Mouse (Mus musculus): ENCODE measurements around the gene Fbxo3. TPM values are rescaled to one million over a fixed set of nuclear protein-coding genes. Genes with fewer than 3 reads are reported as not detected.
A peak's percentile ranks its signal among the peaks of the same experiment; 100 is the strongest.
"Not testable (repeated sequence)": the region's sequence is repeated elsewhere in the genome, so short reads cannot be mapped to it uniquely, and the experiment has no call there.

The Fbxo3 gene
- 10 to 100 TPM; 47.6 to 53.3 TPM for total RNA-seq (2021)

- intact Hi-C loops (cut with DNase I), result no loop called here
- DNase-seq, result peak; percentile 90 to 92
These were observed at the start of gene Fbxo3 for GRCm38 (mm10) chr2:104027458-104028138. Gene Fbxo3 (plus strand): TSS chr2:104027721.

- intact Hi-C loops (cut with DNase I), result loop anchor here (1.0 to 5.0 kb wide), 2 partner anchors 110 to 180 kb away; no protein-coding TSS in a partner anchor
- peak; percentile 82 to 91 for DNase-seq
These were observed 45.3 kb upstream of the Fbxo3 start for GRCm38 (mm10) chr2:103982250-103982649.

GRCm38 (mm10) chr2:103983146-103983545 is 44.4 kb upstream of the Fbxo3 start:
- DNase-seq, result no peak
- intact Hi-C loops (cut with DNase I), result loop anchor here (5.0 kb wide), 1 partner anchor 181 kb away; no protein-coding TSS in a partner anchor

GRCm38 (mm10) chr2:103987595-103987994 is 39.9 kb upstream of the Fbxo3 start:
- DNase-seq; intact Hi-C loops (cut with DNase I): not testable (repeated sequence)

GRCm38 (mm10) chr2:103989724-103990123 is 37.8 kb upstream of the Fbxo3 start:
- intact Hi-C loops (cut with DNase I), result no loop called here
- no peak for DNase-seq

- intact Hi-C loops (cut with DNase I), result no loop called here
- DNase-seq, result no peak
These were observed 36.2 kb upstream of the Fbxo3 start for GRCm38 (mm10) chr2:103991303-103991702.

- intact Hi-C loops (cut with DNase I), result no loop called here
These were observed 35.4 kb upstream of the Fbxo3 start for GRCm38 (mm10) chr2:103992162-103992561.

GRCm38 (mm10) chr2:103992618-103993332 is 34.7 kb upstream of the Fbxo3 start:
- intact Hi-C loops (cut with DNase I), result no loop called here
- no peak for DNase-seq

More at GRCm38 (mm10) chr2:103992162-103992561, 35.4 kb upstream of the Fbxo3 start:
- DNase-seq, result no peak

GRCm38 (mm10) chr2:104001076-104001475 is 26.4 kb upstream of the Fbxo3 start:
- intact Hi-C loops (cut with DNase I), result no loop called here
- peak in 1 of 2 experiments; percentile 23 for DNase-seq

GRCm38 (mm10) chr2:104001861-104002260 is 25.7 kb upstream of the Fbxo3 start:
- no peak for DNase-seq
- intact Hi-C loops (cut with DNase I), result no loop called here

- intact Hi-C loops (cut with DNase I), result no loop called here
- peak; percentile 17 to 57 for DNase-seq
These were observed 24.7 kb upstream of the Fbxo3 start for GRCm38 (mm10) chr2:104002711-104003413.

- intact Hi-C loops (cut with DNase I), result no loop called here
These were observed 19.6 kb upstream of the Fbxo3 start for GRCm38 (mm10) chr2:104007793-104008519.

GRCm38 (mm10) chr2:104008853-104009252 is 18.7 kb upstream of the Fbxo3 start:
- DNase-seq; intact Hi-C loops (cut with DNase I): not testable (repeated sequence)

More at GRCm38 (mm10) chr2:104007793-104008519, 19.6 kb upstream of the Fbxo3 start:
- no peak for DNase-seq

- intact Hi-C loops (cut with DNase I), result no loop called here
- no peak for DNase-seq
These were observed 4.4 kb upstream of the Fbxo3 start for GRCm38 (mm10) chr2:104023096-104023495.

GRCm38 (mm10) chr2:104024656-104025055 is 2.9 kb upstream of the Fbxo3 start:
- intact Hi-C loops (cut with DNase I), result no loop called here
- DNase-seq, result no peak

- no peak for DNase-seq
These were observed 710 bp downstream of the Fbxo3 start, which contains the start of gene 4931422A03Rik for GRCm38 (mm10) chr2:104028139-104028723. Gene 4931422A03Rik (minus strand): TSS chr2:104028361.

GRCm38 (mm10) chr2:104029074-104029473 is 1.6 kb downstream of the Fbxo3 start:
- intact Hi-C loops (cut with DNase I), result no loop called here
- DNase-seq, result no peak

More at GRCm38 (mm10) chr2:104028139-104028723, 710 bp downstream of the Fbxo3 start, which contains the start of gene 4931422A03Rik:
- intact Hi-C loops (cut with DNase I), result no loop called here

GRCm38 (mm10) chr2:104030381-104030780 is 2.9 kb downstream of the Fbxo3 start:
- no peak for DNase-seq
- intact Hi-C loops (cut with DNase I), result loop anchor here (10.0 kb wide), 2 partner anchors 394 to 554 kb away; no protein-coding TSS in a partner anchor

GRCm38 (mm10) chr2:104032056-104032455 is 4.5 kb downstream of the Fbxo3 start:
- DNase-seq, result no peak
- intact Hi-C loops (cut with DNase I), result loop anchor here (10.0 kb wide), 2 partner anchors 393 to 553 kb away; no protein-coding TSS in a partner anchor

All from heart, postnatal 10 days (tissue).